Mouse (Mus musculus): ENCODE measurements at regions not wholly inside any gene's neighbourhood (a gene's known extent, or its start where the extent isn't known, plus 50 kb on each side); places are given as distances from the start of the nearest gene placed in this dataset.

- no peaks in the 10 kb centered on the region for H3K27me3 ChIP-seq (ENCODE audit: insufficient read depth, low read length)
- no peak for ATAC-seq (ENCODE audit: low FRiP score, low TSS enrichment)
Observed at GRCm38 (mm10) chr4:83915871-83916270, 390.5 kb downstream of the Ccdc171 start.

GRCm38 (mm10) chr4:83917009-83917408 is 391.7 kb downstream of the Ccdc171 start:
- no peak overlapping the region for H3K4me3 ChIP-seq (ENCODE audit: low read length)
- H3K27ac ChIP-seq (ENCODE audit: low read length) = no peak overlapping the region
- no peaks in the 10 kb centered on the region for H3K36me3 ChIP-seq (ENCODE audit: insufficient read depth, low read length)
- H3K9ac ChIP-seq (replicated peaks; ENCODE audit: low read length) = no peak overlapping the region
- H3K27me3 ChIP-seq (ENCODE audit: insufficient read depth, low read length) = no peaks in the 10 kb centered on the region
- peaks cover 5% of the 10 kb centered on the region for H3K4me1 ChIP-seq (ENCODE audit: insufficient read depth, low read length)
- H3K9me3 ChIP-seq (ENCODE audit: low read length) = no peaks in the 10 kb centered on the region
- ATAC-seq (ENCODE audit: low FRiP score, low TSS enrichment) = no peak
- 79% methylated on average over 4 of the region's 4 CpGs for WGBS
- H3K4me2 ChIP-seq (replicated peaks; ENCODE audit: low read depth, low read length) = no peak overlapping the region

More at GRCm38 (mm10) chr4:83915871-83916270, 390.5 kb downstream of the Ccdc171 start:
- Histone ChIP-seq H3K9me3 (ENCODE audit: low read length) (no peaks in the 10 kb centered on the region), H3K4me2 (replicated peaks; ENCODE audit: low read depth, low read length) (no peak overlapping the region), H3K4me3 (ENCODE audit: low read length) (no peak overlapping the region), H3K27ac (ENCODE audit: low read length) (no peak overlapping the region), H3K36me3 (ENCODE audit: insufficient read depth, low read length) (no peaks in the 10 kb centered on the region), H3K9ac (replicated peaks; ENCODE audit: low read length) (no peak overlapping the region), H3K4me1 (ENCODE audit: insufficient read depth, low read length) (peaks cover 5% of the 10 kb centered on the region)
- WGBS = 47% methylated on average over 4 of the region's 4 CpGs

GRCm38 (mm10) chr4:83918093-83918492 is 392.7 kb downstream of the Ccdc171 start:
- Histone ChIP-seq H3K4me3 (ENCODE audit: low read length) (no peak overlapping the region), H3K27ac (ENCODE audit: low read length) (no peak overlapping the region), H3K36me3 (ENCODE audit: insufficient read depth, low read length) (no peaks in the 10 kb centered on the region), H3K9me3 (ENCODE audit: low read length) (peaks cover 3% of the 10 kb centered on the region; the same call in 1 of the 2 replicates), H3K27me3 (ENCODE audit: insufficient read depth, low read length) (no peaks in the 10 kb centered on the region), H3K4me1 (ENCODE audit: insufficient read depth, low read length) (peaks cover 5% of the 10 kb centered on the region), H3K4me2 (replicated peaks; ENCODE audit: low read depth, low read length) (no peak overlapping the region), H3K9ac (replicated peaks; ENCODE audit: low read length) (no peak overlapping the region)
- peak; percentile 39; the same call in 1 of the 2 replicates for ATAC-seq (ENCODE audit: low FRiP score, low TSS enrichment)
- 35% methylated on average over 3 of the region's 3 CpGs for WGBS

GRCm38 (mm10) chr4:83919041-83919440 is 393.7 kb downstream of the Ccdc171 start:
- no peak overlapping the region for H3K4me2 ChIP-seq (replicated peaks; ENCODE audit: low read depth, low read length)
- H3K27ac ChIP-seq (ENCODE audit: low read length) = no peak overlapping the region
- WGBS = 81% methylated on average over 1 of the region's 1 CpGs
- H3K9me3 ChIP-seq (ENCODE audit: low read length) = peaks cover 3% of the 10 kb centered on the region; the same call in 1 of the 2 replicates
- no peak overlapping the region for H3K9ac ChIP-seq (replicated peaks; ENCODE audit: low read length)
- no peak overlapping the region for H3K4me3 ChIP-seq (ENCODE audit: low read length)
- H3K4me1 ChIP-seq (ENCODE audit: insufficient read depth, low read length) = peaks cover 5% of the 10 kb centered on the region
- no peaks in the 10 kb centered on the region for H3K27me3 ChIP-seq (ENCODE audit: insufficient read depth, low read length)
- no peaks in the 10 kb centered on the region for H3K36me3 ChIP-seq (ENCODE audit: insufficient read depth, low read length)
- no peak for ATAC-seq (ENCODE audit: low FRiP score, low TSS enrichment)

- peak; percentile 79 for ATAC-seq (ENCODE audit: low FRiP score, low TSS enrichment)
- WGBS = 42% methylated on average over 8 of the region's 8 CpGs
Observed at GRCm38 (mm10) chr4:83925118-83925842, 399.9 kb downstream of the Ccdc171 start.

GRCm38 (mm10) chr4:83926195-83926731 is 400.9 kb downstream of the Ccdc171 start:
- Histone ChIP-seq H3K4me3 (ENCODE audit: low read length) (no peak overlapping the region), H3K9me3 (ENCODE audit: low read length) (peaks cover 3% of the 10 kb centered on the region; the same call in 1 of the 2 replicates), H3K4me2 (replicated peaks; ENCODE audit: low read depth, low read length) (0 out of 2 replicates have a peak overlapping the region, but pooled peaks have one; percentile 15), H3K9ac (replicated peaks; ENCODE audit: low read length) (no peak overlapping the region), H3K36me3 (ENCODE audit: insufficient read depth, low read length) (no peaks in the 10 kb centered on the region), H3K27ac (ENCODE audit: low read length) (peak overlapping the region; percentile 41), H3K27me3 (ENCODE audit: insufficient read depth, low read length) (no peaks in the 10 kb centered on the region), H3K4me1 (ENCODE audit: insufficient read depth, low read length) (peaks cover 13% of the 10 kb centered on the region)
- ATAC-seq (ENCODE audit: low FRiP score, low TSS enrichment) = peak; percentile 84
- 16% methylated on average over 11 of the region's 11 CpGs for WGBS

More at GRCm38 (mm10) chr4:83925118-83925842, 399.9 kb downstream of the Ccdc171 start:
- Histone ChIP-seq H3K4me3 (ENCODE audit: low read length) (no peak overlapping the region), H3K9me3 (ENCODE audit: low read length) (peaks cover 3% of the 10 kb centered on the region; the same call in 1 of the 2 replicates), H3K4me2 (replicated peaks; ENCODE audit: low read depth, low read length) (no peak overlapping the region), H3K36me3 (ENCODE audit: insufficient read depth, low read length) (no peaks in the 10 kb centered on the region), H3K27ac (ENCODE audit: low read length) (no peak overlapping the region), H3K27me3 (ENCODE audit: insufficient read depth, low read length) (no peaks in the 10 kb centered on the region), H3K9ac (replicated peaks; ENCODE audit: low read length) (no peak overlapping the region), H3K4me1 (ENCODE audit: insufficient read depth, low read length) (peaks cover 13% of the 10 kb centered on the region)

GRCm38 (mm10) chr4:83931897-83932654 is 406.7 kb downstream of the Ccdc171 start:
- Histone ChIP-seq H3K27ac (ENCODE audit: low read length) (peak overlapping the region; percentile 37; the same call in 1 of the 2 replicates), H3K9ac (replicated peaks; ENCODE audit: low read length) (no peak overlapping the region), H3K27me3 (ENCODE audit: insufficient read depth, low read length) (no peaks in the 10 kb centered on the region), H3K36me3 (ENCODE audit: insufficient read depth, low read length) (no peaks in the 10 kb centered on the region), H3K4me2 (replicated peaks; ENCODE audit: low read depth, low read length) (no peak overlapping the region), H3K4me1 (ENCODE audit: insufficient read depth, low read length) (peaks cover 3% of the 10 kb centered on the region; the same call in 1 of the 2 replicates), H3K9me3 (ENCODE audit: low read length) (no peaks in the 10 kb centered on the region), H3K4me3 (ENCODE audit: low read length) (no peak overlapping the region)
- ATAC-seq (ENCODE audit: low FRiP score, low TSS enrichment) = no peak
- 26% methylated on average over 8 of the region's 8 CpGs for WGBS

- Histone ChIP-seq H3K9me3 (ENCODE audit: low read length) (no peaks in the 10 kb centered on the region), H3K27ac (ENCODE audit: low read length) (peak overlapping the region; percentile 72), H3K36me3 (ENCODE audit: insufficient read depth, low read length) (no peaks in the 10 kb centered on the region), H3K27me3 (ENCODE audit: insufficient read depth, low read length) (no peaks in the 10 kb centered on the region), H3K4me1 (ENCODE audit: insufficient read depth, low read length) (peaks cover 10% of the 10 kb centered on the region; the same call in 1 of the 2 replicates), H3K9ac (replicated peaks; ENCODE audit: low read length) (no peak overlapping the region), H3K4me3 (ENCODE audit: low read length) (no peak overlapping the region), H3K4me2 (replicated peaks; ENCODE audit: low read depth, low read length) (peak overlapping the region; percentile 32; the same call in 1 of the 2 replicates)
- WGBS = 31% methylated on average over 9 of the region's 9 CpGs
- ATAC-seq (ENCODE audit: low FRiP score, low TSS enrichment) = peak; percentile 74; the same call in 1 of the 2 replicates
Observed at GRCm38 (mm10) chr4:83941693-83942092, 416.3 kb downstream of the Ccdc171 start.

- no peak overlapping the region for H3K4me3 ChIP-seq (ENCODE audit: low read length)
- H3K4me1 ChIP-seq (ENCODE audit: insufficient read depth, low read length) = no peaks in the 10 kb centered on the region
- H3K9ac ChIP-seq (replicated peaks; ENCODE audit: low read length) = no peak overlapping the region
- ATAC-seq (ENCODE audit: low FRiP score, low TSS enrichment) = no peak
- no peaks in the 10 kb centered on the region for H3K27me3 ChIP-seq (ENCODE audit: insufficient read depth, low read length)
- no peaks in the 10 kb centered on the region for H3K36me3 ChIP-seq (ENCODE audit: insufficient read depth, low read length)
- H3K4me2 ChIP-seq (replicated peaks; ENCODE audit: low read depth, low read length) = no peak overlapping the region
- no peak overlapping the region for H3K27ac ChIP-seq (ENCODE audit: low read length)
- WGBS = 98% methylated on average over 2 of the region's 2 CpGs
- no peaks in the 10 kb centered on the region for H3K9me3 ChIP-seq (ENCODE audit: low read length)
Observed at GRCm38 (mm10) chr4:83949612-83950011, 424.3 kb downstream of the Ccdc171 start.

All from kidney, embryonic 16.5 days (tissue).